Mouse (Mus musculus) cerebellum, adult 18-20 months (tissue): ENCODE measurements at regions not wholly inside any gene's neighbourhood (a gene's known extent, or its start where the extent isn't known, plus 50 kb on each side); places are given as distances from the start of the nearest gene placed in this dataset.
A peak's percentile ranks its signal among the peaks of the same experiment; 100 is the strongest.

Experiments used
- DNase-seq, 2 experiments: peaks; one replicate each; pipeline ENCODE4 v3.0.0; 2021

DNA sequence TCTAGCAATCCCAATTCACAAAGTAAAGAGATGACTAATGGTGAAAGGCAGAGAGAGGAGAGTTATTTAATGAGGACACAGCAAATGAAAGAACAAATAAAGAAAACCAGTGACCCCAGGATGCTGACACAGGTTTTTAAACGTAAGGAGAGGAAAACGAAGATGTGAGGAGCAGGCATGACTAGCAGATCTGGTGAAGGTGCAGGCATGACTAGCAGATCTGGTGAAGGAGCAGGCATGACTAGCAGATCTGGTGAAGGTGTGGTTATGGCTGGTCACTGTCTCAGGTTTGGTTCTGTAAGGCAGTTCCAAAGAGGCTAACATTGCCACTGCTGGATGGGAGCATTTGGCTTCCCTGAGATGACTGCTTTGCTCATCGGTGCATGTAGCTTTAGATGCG, 57.0 kb downstream of the Mbl2 start:
- no peak for DNase-seq

DNA sequence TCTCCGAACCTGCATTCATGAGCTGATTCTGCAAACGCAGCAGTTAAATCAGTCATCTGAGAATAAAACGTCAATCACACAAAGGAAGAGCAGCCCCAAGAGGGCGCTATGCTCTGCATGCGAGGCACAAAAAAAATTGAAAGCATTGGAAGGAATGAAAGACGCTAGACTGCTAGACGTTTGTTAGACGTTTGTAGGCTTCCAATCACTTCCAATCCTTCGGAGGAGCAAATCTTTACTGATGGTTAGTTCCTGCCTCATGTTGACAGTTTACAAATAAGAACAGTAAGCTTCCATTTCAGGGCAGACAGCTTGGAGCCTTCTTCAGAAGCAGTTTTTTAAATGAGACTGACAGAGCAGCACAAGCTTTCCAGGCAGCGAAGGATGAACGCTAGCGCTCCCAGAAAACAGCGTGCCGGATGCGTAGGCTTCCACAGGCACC, 62.5 kb downstream of the Mbl2 start:
- DNase-seq: peak in 1 of 2 experiments; percentile 7

DNA sequence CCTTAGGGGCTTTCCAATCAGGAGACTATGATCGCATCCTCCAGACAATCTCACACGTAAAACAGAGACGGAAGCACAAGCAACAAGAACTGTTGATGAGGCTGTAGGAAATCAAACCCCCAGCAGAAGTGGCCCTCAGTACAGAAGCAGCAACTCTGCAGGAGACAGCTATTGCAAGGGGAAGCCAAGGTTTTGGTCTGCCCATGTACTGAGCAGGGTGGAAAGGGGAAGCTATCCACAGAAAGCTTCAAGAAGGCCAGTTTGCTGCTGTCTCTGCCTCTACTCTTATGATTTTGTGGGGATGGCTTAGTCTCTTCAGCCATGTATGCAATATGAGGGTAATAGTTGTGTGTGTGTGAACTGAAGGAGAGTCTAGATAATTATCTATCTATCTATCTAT, 63.3 kb downstream of the Mbl2 start:
- DNase-seq: no peak

DNA sequence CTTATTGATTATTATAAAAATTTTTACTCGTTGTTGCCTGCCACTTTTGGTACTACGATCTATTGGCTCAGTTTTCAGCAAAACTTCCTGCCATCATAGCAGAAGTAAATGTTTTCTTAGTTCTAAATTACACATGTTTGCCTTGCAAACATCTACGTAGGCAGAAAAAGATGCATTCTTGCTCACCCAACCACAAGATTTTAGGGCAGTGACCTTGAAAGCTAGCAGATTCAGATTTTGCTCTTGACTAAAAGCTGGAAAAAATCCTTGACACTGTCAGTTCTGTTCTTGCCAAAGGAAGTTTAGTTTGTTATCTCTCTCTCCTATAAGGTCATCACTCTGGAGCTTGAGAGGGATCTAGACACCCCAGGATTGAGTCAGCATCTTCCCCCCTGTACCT, 66.8 kb downstream of the Mbl2 start:
- DNase-seq: no peak

DNA sequence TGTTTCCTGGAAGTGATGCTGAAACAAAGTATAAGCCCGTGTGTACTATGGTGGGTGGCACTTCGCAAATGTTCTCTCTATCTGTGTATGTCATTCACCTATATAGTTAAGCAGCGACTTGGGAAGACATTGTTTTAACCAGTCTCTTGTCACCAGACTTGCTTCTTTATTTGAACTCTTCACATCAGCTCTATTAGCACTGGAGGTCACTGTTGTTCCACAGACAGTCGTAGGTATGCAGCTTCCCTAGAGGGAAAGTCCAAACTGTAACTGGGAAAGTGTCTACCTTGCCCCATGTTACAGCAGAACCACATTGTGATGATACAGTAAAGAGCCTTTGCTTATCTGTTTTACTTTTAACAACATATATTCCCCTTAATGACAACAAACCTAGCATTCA, 69.5 kb downstream of the Mbl2 start:
- DNase-seq: no peak

DNA sequence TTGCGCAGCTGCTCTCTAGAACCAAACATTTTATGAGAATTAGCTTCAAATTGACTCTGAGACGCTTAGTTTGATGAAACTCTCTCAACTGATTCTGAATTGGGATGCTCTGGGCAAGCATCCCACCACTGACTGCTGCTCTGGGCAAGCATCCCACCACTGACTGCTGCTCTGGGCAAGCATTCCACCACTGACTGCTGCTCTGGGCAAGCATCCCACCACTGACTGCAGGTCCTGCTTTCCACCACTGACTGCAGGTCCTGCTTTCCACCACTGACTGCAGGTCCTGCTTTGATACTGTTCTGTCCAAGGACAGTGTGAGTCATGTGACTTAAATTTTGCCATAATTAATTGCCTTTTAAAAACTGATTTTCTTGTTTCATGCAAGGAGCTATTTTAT, 73.6 kb downstream of the Mbl2 start:
- no peak for DNase-seq

DNA sequence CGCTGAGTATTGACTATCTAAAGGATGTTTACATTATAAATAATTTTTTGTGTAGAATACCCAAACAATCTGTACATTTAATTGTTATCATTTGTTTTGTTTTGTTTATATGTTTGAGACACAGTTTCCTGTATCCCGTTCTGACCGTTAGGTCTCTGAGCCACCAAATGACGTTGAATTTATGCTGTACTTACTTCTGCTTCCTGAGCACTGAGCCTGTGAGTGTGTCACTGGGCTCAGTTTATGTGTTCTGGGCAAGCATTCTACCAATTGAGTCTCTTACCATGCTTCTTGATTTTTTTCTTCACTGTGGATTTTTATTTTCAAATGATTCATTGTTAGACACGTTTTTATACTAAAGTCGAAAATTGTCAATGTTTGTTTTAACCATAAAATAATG, 74.2 kb downstream of the Mbl2 start:
- DNase-seq: no peak

DNA sequence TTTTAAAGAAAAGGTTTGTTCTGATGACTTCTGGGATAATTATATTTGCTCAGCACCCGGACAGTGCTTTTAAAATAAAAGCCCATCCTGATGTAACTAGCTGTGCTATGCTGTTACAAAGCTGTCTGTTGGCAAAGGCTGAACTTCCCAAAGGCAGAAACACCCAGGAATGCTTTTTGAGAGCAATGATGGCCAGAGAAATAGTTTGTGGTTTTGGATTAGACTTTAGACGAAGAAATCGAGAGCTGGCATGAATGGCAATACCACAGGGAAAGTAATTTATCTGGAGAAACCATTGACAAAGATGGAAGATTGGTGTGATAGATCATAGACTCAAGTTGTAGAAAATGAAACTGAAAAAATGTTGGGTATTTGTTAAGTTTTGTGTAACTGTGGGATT, 84.6 kb downstream of the Mbl2 start:
- no peak for DNase-seq

DNA sequence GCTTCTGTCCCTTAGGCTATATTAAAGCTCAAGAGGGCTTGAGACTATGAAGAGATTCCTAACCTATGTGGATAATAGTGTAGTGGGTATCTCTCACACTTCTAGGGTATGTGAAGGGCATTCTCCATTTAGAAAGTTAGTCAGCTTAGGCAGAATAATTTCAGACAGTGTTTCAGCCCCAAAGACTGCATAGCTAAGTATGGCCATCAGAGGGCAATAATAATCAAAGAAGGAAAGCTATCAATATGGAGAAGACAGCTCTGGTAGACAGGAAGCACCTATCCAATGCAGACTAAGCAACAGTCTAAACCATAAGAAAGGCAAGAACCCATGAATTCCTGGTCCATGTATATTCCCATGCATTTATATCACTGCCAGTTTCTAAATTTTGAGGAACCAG, 95.0 kb downstream of the Mbl2 start:
- no peak for DNase-seq

DNA sequence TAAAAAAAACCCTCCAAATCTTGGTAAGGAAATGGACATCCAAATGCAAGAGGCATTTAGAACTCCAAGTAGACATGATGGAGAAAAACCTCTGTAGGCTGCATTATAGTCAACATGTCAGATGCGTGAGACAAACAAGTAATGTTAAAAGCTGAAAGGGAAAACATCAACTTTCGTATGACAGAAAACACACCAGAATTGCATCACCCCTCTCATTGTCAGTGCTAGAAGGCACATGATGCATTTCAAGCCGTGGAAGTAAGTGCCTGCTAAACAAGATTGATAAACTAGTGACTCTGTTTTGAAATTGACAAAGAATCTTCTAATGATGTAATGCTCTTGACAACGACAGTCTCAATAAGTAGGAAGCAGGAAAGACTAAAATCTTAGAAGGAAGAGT, 96.1 kb downstream of the Mbl2 start:
- no peak for DNase-seq

DNA sequence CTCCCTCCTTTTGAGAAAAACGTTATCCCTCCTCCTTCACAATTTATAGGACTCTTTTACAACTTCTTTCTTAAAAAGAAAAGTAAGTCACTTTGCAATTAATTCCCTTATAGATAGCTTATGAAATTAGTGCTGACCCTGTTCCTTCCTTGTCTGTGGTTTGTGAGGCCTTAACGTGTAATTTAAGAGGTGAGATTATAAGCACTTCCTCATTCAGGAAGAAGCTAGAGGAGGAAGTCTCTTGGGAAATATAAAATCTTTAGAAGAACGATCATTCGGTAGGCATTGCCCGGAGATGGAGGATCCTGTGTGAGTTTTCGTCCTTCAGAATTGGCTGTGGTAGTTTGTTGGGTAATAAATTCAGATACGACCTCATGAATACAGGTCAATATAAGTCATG, 98.0 kb downstream of the Mbl2 start:
- DNase-seq: no peak

DNA sequence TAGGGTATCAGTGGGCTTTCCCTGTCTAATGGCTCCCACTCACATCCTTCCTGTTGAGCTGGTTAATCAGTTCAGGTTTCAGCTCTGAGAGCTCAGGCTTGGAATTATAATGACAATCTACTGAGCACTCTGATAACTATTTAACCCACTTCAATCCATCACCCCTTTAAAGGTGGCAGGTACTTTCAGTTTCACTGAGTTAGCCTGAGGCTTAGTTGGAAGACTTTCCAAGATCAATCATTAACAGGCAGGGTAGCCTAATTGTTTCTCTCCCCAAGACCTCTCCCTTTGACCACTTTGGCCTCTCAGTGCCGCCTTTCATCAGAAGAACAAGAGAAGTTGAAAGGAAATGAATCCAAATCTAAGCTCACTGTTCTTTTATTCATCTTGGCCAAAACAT, 99.1 kb downstream of the Mbl2 start:
- DNase-seq: no peak

DNA sequence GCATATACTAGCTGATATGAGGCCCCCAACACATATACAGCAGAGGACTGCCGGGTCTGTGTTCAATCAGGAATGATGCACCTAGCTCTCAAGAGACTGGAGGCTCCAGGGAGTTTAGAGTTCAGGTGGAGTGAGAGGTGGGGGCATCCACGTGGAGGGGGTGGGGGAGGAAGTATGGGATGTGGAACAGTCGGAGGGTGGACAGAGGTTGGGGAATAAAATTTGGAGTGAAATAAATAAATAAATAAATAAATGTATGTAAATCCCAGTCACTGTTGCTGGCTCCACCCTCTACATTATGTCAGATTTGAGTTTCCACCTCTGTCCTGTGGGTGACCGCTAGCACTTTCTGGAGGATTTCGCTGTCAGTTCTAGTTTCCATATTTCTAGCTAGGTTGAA, 111.7 kb downstream of the Mbl2 start:
- no peak for DNase-seq

DNA sequence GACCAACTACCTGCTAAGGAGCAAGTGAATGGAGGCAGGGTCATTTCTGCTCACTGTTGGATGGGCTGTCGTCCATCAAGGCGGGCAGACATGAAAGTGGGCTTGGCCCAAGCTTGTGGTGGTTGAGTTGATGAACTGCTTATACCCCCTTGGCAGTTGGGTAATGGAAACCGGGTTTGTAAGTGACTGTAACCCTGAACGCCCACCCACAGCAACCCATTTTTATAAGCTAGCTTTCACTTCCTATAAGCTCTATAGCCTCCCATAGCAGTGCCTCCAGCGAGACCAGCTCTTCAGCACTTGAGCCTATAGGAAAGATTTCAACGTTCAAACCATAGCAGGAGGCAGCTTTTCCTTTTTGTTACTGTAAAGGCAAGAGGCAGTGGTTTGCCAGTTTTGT, 116.2 kb downstream of the Mbl2 start:
- no peak for DNase-seq

DNA sequence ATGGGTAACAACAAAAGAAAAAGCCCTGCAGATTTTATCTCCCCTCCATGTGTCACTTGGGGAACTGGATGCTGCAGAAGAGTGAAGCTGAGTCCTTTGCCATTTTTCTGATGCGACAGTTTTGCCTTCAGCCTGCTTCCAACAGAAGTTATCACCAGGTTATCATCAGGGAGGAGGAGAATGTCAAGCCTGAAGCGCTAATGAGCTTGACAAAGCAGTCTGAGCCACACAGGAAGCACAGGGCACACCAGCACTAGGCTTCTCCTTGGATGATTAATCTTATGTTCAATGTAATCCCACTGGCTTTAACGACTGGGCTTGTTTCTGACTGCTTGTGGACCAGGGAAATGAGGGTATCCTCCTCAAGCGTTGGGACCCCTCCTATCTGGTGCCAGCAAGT, 122.2 kb downstream of the Mbl2 start:
- DNase-seq: no peak

DNA sequence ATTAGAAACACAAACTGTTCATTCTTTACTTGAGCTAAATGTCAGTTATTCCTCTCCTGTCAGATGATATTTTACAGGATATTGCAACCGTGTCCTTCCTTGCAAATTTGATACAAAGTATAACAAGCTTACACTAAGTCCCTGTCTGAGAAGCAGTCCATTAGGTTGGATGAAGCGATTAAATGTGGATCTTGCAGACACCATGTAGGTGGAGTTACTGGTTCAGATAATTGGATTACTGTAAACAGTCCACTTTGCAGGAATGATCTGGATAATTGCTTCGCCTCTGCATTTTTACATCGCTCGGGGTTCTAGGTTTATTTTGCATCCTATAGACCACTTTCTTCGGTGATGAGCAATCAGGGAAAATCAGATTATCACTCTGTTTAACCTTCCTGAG, 126.2 kb downstream of the Mbl2 start:
- no peak for DNase-seq

DNA sequence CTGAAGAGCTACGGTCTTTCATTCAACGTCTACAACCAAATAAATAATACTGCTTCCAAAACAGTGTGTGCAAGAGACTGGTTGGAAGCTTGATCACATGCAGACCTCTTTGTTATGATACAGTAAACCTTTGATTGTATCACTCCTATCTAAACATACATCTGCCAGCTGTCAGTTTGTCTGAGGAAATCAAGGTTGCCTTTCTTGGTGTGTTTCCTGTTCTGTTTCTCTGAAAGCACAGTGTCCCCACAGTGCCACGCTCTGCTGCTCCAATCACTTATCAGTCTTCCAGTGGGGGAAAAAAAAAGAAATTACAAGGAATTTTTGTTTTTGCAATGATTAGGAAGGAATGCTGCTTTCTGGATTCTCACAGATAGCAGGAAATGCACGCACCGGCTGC, 139.2 kb downstream of the Mbl2 start:
- DNase-seq: no peak

DNA sequence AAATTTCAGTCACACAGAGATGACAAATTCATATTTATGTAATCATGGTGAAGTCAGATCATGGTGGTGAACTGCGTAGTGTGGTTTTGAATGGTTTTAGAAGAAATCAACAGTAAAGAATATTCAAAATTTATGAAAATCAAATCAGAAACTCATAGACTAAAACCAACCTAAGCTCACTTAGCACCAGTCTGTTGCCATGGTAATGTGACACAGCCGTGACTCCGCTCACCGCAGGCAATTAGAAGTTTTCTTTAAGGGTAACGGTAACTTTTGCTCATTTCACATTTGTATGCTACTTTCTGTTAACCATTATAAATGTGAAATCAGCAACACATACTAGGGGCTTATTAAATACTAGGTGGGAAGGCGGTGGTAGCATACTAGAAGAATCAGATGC, 147.0 kb downstream of the Mbl2 start:
- DNase-seq: no peak

DNA sequence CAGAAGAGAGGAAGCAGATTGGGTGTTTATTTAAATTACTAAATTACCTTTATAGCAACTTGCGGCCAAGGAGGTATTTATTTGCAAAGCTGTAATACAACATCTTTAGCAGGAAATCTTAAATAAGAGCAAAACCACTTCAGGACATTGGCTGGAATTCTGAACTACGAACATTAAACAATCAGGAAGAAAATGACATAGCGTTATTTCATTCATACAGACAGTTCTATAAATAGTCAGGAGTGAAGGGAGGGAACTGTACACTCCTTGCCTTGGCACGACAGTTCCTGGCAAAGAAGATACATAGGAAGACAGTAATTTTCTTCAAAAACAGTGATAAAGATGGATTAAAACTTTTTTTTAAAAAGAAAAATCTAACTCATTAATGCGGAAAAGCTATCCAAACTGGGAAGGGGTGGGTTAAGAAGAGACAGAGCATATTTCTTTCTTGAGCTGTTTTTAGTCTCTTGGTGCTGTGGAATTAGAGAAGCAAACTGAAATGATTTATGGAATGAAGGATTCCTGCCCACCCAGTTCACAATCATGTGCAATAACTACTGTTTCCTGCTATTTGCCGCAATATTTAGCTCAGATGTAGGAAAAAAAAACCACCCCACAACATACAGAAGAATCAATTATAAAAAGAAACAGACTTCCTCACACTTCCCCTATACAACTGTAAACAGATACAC, 147.9 kb downstream of the Mbl2 start:
- DNase-seq: no peak

DNA sequence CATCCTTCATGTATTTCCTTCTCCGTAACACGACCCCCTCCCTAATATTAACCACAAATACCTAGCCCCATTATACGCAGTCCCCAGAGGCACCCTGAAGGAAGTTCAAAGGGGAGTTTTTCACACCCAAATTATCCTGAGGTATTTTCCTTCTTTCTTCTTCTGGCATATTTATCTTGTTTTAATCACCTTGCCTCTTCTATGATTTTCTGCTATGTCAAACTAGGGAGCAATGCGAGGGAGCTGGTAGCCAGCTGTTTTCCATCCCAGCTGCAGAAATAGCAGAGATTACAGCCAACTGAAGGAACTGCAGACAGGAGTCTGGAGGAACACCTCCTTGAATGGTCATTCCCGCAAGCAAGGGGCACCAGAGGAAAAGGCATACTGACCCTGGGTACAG, 155.7 kb downstream of the Dkk1 start:
- DNase-seq: no peak

DNA sequence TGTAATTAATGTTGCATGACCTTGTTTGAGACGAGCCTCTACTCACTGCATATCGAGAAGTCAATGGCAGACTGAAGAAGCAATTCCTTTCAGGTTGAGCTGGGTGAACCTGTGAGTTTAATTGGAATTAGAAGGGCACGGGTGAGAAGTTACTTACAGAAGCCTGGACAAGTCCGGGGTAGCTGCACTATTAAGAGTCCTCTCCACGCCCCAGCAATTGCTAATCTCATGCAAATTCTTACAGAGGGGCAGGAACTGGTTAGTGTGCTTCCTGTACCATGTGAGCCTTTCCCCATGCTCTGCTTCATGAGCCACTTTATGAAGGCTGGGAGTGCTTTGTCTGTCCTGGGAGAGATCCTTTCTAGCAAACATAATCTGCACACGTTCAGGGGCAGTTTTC, 142.5 kb downstream of the Dkk1 start:
- DNase-seq: no peak

DNA sequence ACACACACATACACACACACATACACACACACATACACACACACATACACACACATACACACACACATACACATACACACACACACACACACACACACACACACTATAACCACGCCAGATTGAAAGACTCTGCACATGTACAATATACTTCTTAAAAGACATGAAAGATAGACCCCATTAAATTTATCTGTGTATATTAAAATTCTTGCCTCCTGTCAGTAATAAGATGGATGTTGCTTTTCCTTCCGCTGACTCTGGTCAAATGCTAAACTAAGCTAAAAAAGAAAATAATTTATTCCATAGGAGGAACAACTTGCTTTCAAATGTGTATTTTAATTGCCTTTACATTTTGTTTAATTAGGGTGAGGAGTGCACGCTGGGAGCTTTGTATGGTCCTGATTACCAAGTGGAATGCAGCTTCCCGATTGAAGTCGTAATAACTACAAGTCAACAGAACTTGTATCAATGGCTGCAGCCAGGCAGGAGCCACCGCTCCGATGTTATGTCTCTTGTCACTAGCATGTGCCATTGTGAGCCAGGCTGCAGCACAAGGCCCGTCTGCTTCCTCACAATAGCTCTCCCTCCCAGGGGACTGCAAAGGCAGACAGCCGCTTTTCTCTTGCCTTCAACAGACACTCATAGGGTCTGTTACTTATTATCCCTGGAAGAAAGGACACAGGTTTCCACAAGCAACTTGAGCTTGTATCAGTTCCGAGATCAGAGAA, 129.7 kb downstream of the Dkk1 start:
- DNase-seq: no peak

DNA sequence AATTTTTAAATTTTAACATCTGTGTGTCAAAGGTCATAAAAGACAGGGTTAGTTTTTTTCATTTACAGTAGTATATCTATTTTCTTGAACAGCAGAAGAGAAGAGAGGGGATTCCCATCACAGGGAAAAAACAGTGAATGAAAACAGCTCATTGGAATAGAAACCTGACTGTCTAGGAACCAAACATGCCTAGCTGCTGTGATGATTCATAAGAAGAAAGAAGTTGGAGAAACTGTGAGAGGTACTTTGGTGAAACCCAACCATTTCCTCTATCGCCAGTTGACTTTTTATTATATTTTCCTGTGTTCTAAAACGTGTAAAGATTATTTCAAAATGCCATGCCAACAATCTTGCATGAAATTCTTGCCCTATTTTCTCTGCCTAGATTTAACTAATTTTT, 123.8 kb downstream of the Dkk1 start:
- no peak for DNase-seq

DNA sequence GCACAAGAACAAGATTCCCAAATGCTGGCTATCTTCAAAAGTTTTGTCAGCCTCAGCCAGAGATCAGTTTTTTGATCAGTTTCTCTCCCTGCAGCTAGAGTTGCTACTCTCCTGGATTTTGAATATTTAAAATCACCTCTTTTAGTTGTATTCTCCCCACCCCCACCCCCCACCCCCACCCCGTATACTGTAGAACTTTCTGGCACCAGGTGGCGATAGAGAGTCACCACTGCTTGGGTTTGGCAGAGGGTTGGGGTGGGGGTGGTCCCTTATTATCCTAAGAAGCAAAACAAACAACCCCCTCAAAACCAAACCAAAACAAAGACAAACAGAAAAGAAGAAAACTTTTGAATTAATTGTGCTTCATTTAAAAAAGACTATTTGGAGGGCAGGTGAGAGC, 122.0 kb downstream of the Dkk1 start:
- no peak for DNase-seq

DNA sequence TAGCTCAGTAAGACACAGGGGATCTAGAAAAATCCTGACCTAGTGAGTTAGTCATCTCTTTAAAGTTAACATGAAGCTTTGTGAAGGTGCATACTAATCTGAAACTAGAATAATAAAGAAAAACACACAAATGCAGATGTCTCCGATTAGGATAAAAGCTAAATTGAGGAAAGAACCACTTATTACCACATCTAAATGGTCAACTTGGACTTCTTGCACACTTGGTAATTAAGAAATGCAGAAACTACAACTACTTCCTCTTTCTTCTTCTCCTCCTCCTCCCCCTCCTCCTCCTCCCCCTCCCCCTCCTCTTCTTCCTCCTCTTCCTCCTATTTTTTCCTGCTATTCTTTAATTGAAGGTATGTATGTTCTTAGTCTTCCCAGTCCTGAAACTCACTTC, 116.3 kb downstream of the Dkk1 start:
- no peak for DNase-seq
